Mouse (Mus musculus): ENCODE measurements around the gene Cadm1. TPM values are rescaled to one million over a fixed set of nuclear protein-coding genes. Genes with fewer than 3 reads are reported as not detected.

Gene Cadm1
- total RNA-seq, 1 experiment from 2014 or later: 0.35 TPM

DNA sequence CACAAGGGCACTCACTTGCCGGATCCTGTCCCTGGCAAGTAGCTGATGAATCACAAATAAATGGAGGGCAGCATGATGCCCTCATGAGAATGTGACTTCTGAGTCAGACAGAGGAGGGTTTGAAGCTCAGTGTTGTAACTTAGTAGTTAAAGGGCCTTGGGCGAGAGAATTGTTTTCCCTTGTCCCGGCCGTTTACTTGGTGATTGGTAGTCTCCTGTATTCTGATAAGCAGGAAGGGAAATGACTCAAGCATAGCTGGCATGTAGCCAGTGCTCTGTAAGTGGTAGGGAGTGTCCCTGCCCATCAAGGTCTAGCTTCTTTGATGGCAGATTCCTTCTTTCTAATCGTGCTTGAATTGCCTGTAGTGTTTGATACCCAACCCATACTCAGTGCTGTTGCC lies 59.9 kb downstream of the Cadm1 start:
- no peak for ATAC-seq (ENCODE audit: extremely low read depth, insufficient number of reproducible peaks, low FRiP score, poor library complexity, severe bottlenecking)

DNA sequence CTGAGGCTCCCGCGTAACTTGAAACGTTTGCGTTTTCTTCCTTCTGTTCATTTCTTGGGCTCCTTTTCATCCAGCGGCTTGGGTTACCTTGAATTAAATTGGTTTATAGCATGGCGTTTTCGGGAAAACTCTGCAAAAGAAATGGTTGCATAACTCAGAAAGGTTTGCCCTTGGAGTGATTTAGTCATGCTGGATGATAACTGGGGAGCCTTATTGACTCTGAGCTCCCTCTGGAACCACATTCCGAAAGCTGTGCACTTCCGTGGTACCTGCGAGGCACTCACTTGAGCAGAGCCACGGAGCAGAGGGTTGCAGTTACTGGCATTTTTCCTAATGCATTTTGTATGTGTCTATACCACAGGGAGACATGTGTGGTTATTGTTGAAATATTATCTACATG lies 71.6 kb downstream of the Cadm1 start:
- no peak for ATAC-seq (ENCODE audit: extremely low read depth, insufficient number of reproducible peaks, low FRiP score, poor library complexity, severe bottlenecking)

- ATAC-seq (ENCODE audit: extremely low read depth, insufficient number of reproducible peaks, low FRiP score, poor library complexity, severe bottlenecking): no peak
Observed at GRCm38 (mm10) chr9:47603971-47604370, 74.0 kb downstream of the Cadm1 start.

- ATAC-seq (ENCODE audit: extremely low read depth, insufficient number of reproducible peaks, low FRiP score, poor library complexity, severe bottlenecking): no peak
Observed at GRCm38 (mm10) chr9:47605628-47606027, 75.7 kb downstream of the Cadm1 start.

GRCm38 (mm10) chr9:47608441-47608840 lies 78.5 kb downstream of the Cadm1 start:
- ATAC-seq (ENCODE audit: extremely low read depth, insufficient number of reproducible peaks, low FRiP score, poor library complexity, severe bottlenecking): no peak

DNA sequence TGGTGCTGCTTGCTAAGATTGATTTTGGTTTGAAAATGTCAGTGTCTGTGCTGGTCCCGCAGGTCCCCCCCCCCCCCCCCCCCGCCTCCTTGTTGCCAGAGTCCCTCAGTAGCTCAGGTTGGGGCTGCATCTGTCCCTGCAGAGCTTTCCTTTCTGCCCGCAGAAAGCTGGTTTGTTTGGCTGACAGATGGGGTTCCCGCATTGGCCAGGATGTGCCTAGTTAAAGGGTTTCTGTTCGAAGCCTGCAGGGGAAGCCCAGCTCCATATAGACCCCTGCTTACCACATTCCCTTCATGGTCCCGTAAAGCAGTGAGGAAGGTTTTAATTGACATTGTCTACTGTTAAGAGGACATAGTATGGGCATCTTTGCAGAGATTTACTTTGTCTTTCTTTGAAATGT lies 78.9 kb downstream of the Cadm1 start:
- no peak for ATAC-seq (ENCODE audit: extremely low read depth, insufficient number of reproducible peaks, low FRiP score, poor library complexity, severe bottlenecking)

- ATAC-seq (ENCODE audit: extremely low read depth, insufficient number of reproducible peaks, low FRiP score, poor library complexity, severe bottlenecking): no peak
Observed at GRCm38 (mm10) chr9:47609443-47609842, 79.5 kb downstream of the Cadm1 start.

- ATAC-seq (ENCODE audit: extremely low read depth, insufficient number of reproducible peaks, low FRiP score, poor library complexity, severe bottlenecking): no peak
Observed at GRCm38 (mm10) chr9:47610316-47610715, 80.3 kb downstream of the Cadm1 start.

DNA sequence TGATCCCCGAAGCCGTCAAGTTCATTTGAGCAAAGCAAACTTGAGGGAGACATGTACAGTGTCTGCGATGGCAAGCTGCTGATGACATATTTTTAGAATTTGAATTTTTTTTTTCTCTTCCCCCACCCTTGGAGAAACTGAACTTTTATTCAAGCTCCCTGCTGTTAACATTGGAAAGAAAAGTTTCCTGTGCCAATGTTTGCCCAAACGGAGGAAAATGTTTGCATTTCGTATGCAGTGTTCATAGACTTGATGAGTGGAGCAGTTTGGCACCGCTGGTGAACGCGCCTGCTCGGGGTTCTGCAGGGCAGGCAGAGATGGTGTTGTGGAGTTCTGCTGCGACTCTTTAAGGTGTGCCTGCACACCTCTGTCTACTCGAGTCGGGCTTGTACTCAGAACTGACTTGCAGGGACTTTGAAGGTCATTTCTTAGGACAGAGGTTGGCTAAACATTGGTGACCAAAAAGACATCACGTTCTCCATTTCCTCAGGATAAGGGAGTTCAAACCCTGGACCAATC lies 83.0 kb downstream of the Cadm1 start:
- no peak for ATAC-seq (ENCODE audit: extremely low read depth, insufficient number of reproducible peaks, low FRiP score, poor library complexity, severe bottlenecking)

- ATAC-seq (ENCODE audit: extremely low read depth, insufficient number of reproducible peaks, low FRiP score, poor library complexity, severe bottlenecking): no peak
Observed at GRCm38 (mm10) chr9:47615049-47615448, 85.1 kb downstream of the Cadm1 start.

- ATAC-seq (ENCODE audit: extremely low read depth, insufficient number of reproducible peaks, low FRiP score, poor library complexity, severe bottlenecking): no peak
Observed at GRCm38 (mm10) chr9:47616391-47616790, 86.4 kb downstream of the Cadm1 start.

- ATAC-seq (ENCODE audit: extremely low read depth, insufficient number of reproducible peaks, low FRiP score, poor library complexity, severe bottlenecking): no peak
Observed at GRCm38 (mm10) chr9:47619501-47620029, 89.6 kb downstream of the Cadm1 start.

DNA sequence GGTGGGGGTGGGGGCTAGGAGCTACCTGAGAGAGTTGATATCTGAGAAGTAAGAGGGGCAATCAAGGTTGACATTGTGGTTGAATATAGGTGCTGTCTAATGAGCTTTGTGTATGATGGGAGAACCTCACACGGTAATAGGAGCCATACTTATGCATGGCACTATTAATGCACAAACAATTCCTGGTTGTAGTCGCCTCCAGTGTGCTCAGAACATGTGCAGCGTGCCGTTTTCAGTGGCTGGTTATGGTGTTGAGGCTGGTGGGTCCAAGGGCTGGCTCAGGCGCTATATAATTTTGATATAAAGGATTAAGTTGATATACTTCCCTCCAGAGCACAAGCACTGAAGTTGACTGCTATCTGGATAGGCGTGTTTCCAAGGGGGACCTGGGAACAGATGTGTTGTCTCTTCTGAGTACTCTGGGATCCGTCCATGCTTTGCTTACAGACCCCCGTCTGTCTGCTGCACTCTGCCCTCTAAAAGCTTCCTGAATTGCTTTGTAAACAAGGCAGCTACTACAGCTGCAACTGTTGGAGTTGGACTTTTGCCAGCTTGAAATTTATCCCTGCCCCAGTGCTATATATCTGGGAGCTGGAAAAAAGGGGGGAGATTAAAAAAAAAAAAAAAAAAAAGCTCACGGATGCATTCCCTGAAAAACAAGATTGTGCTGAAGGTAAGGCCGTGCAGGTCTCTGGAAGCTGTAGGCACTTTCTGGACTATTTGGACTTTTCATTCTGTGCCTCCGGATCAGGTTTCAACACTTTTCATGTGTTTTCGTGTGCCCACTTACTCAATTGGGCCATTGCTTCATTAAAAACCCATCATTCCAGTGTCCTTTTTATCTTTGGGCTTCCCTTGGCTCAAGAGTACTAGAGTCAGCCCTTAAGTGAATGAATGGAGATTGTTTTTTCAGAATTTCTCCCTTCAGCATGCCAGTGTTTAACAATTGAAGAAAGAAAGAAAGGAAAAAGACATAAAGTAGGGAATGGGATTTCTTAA lies 93.8 kb downstream of the Cadm1 start:
- no peak for ATAC-seq (ENCODE audit: extremely low read depth, insufficient number of reproducible peaks, low FRiP score, poor library complexity, severe bottlenecking)

- no peak for ATAC-seq (ENCODE audit: extremely low read depth, insufficient number of reproducible peaks, low FRiP score, poor library complexity, severe bottlenecking)
Observed at GRCm38 (mm10) chr9:47624565-47625520, 94.9 kb downstream of the Cadm1 start.

DNA sequence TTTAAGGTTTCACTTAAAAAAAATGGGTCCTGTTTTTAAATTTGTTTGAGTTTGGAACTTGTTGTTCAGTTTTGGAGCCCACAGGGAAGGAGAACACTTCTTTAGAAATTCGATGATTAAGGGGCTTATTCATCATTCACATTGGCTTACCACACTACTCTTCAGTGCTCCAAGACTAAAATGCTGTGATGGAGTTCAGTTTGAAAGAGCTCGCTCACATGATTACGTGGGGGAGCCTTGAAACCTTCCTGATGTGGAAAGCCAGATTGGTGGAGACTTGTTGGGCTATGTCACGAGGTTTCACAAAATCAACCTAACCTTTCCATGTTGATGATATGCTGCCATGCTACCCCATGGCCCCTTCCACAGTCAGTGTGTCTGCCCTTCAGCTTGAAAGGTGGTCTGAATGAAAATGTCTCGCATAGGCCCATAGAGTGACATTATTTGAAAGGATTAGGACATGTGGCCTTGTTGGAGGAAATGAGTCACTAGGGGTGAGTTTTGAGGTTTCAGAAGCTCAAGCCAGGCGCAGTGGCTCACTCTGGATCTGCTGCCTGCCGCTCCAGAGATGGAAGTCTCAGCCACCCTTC lies 95.7 kb downstream of the Cadm1 start:
- no peak for ATAC-seq (ENCODE audit: extremely low read depth, insufficient number of reproducible peaks, low FRiP score, poor library complexity, severe bottlenecking)

GRCm38 (mm10) chr9:47627966-47628365 lies 98.0 kb downstream of the Cadm1 start:
- ATAC-seq (ENCODE audit: extremely low read depth, insufficient number of reproducible peaks, low FRiP score, poor library complexity, severe bottlenecking): no peak

GRCm38 (mm10) chr9:47628550-47628949 lies 98.6 kb downstream of the Cadm1 start:
- no peak for ATAC-seq (ENCODE audit: extremely low read depth, insufficient number of reproducible peaks, low FRiP score, poor library complexity, severe bottlenecking)

GRCm38 (mm10) chr9:47634695-47635094 lies 104.7 kb downstream of the Cadm1 start:
- ATAC-seq (ENCODE audit: extremely low read depth, insufficient number of reproducible peaks, low FRiP score, poor library complexity, severe bottlenecking): no peak

GRCm38 (mm10) chr9:47642663-47643062 lies 112.7 kb downstream of the Cadm1 start:
- no peak for ATAC-seq (ENCODE audit: extremely low read depth, insufficient number of reproducible peaks, low FRiP score, poor library complexity, severe bottlenecking)

Measured in neutrophil, adult 5-6 weeks (primary cell).